Mouse (Mus musculus): Measurements from ENCODE around the gene Dennd4c. TPM values are rescaled to one million over a fixed set of nuclear protein-coding genes. Genes with fewer than 3 reads are reported as not detected.

Dennd4c gene
- polyA plus RNA-seq, 1 experiment from 2014 or later = 3.2 TPM

GRCm38 (mm10) chr4:86717176-86717575, 31.2 kb upstream of the Dennd4c start:
- WGBS = 81% methylated on average over 1 of the region's 1 CpGs
- Histone ChIP-seq H3K27me3 (replicated peaks; ENCODE audit: control insufficient read depth, insufficient read depth, low read length) (no peaks in the 10 kb centered on the region), H3K27ac (ENCODE audit: low read depth, low read length) (no peak overlapping the region), H3K4me2 (ENCODE audit: low read length) (no peak overlapping the region), H3K36me3 (ENCODE audit: control insufficient read depth, insufficient read depth, low read length) (no peaks in the 10 kb centered on the region), H3K4me3 (ENCODE audit: low read length) (no peak overlapping the region), H3K9ac (ENCODE audit: low read depth, low read length) (no peak overlapping the region), H3K4me1 (ENCODE audit: control insufficient read depth, insufficient read depth, low read depth, low read length) (no peaks in the 10 kb centered on the region), H3K9me3 (ENCODE audit: control insufficient read depth, low read length) (no peaks in the 10 kb centered on the region)
- no peak for ATAC-seq

- Histone ChIP-seq H3K4me3 (ENCODE audit: low read length) (no peak overlapping the region), H3K9me3 (ENCODE audit: control insufficient read depth, low read length) (no peaks in the 10 kb centered on the region), H3K4me2 (ENCODE audit: low read length) (no peak overlapping the region), H3K9ac (ENCODE audit: low read depth, low read length) (no peak overlapping the region), H3K4me1 (ENCODE audit: control insufficient read depth, insufficient read depth, low read depth, low read length) (no peaks in the 10 kb centered on the region), H3K27me3 (replicated peaks; ENCODE audit: control insufficient read depth, insufficient read depth, low read length) (no peaks in the 10 kb centered on the region), H3K36me3 (ENCODE audit: control insufficient read depth, insufficient read depth, low read length) (no peaks in the 10 kb centered on the region), H3K27ac (ENCODE audit: low read depth, low read length) (no peak overlapping the region)
- WGBS = 83% methylated on average over 4 of the region's 4 CpGs
- ATAC-seq = no peak
These were observed 29.3 kb upstream of the Dennd4c start for GRCm38 (mm10) chr4:86718878-86719577.

GRCm38 (mm10) chr4:86721856-86722358, 26.4 kb upstream of the Dennd4c start:
- no peaks in the 10 kb centered on the region for H3K4me1 ChIP-seq (ENCODE audit: control insufficient read depth, insufficient read depth, low read depth, low read length)
- ATAC-seq = no peak
- no peaks in the 10 kb centered on the region for H3K9me3 ChIP-seq (ENCODE audit: control insufficient read depth, low read length)
- H3K36me3 ChIP-seq (ENCODE audit: control insufficient read depth, insufficient read depth, low read length) = no peaks in the 10 kb centered on the region
- no peak overlapping the region for H3K27ac ChIP-seq (ENCODE audit: low read depth, low read length)
- no peak overlapping the region for H3K4me3 ChIP-seq (ENCODE audit: low read length)
- WGBS = 81% methylated on average over 8 of the region's 8 CpGs
- H3K4me2 ChIP-seq (ENCODE audit: low read length) = no peak overlapping the region
- no peaks in the 10 kb centered on the region for H3K27me3 ChIP-seq (replicated peaks; ENCODE audit: control insufficient read depth, insufficient read depth, low read length)
- no peak overlapping the region for H3K9ac ChIP-seq (ENCODE audit: low read depth, low read length)

GRCm38 (mm10) chr4:86725175-86725574, 23.2 kb upstream of the Dennd4c start:
- Histone ChIP-seq H3K9me3 (ENCODE audit: control insufficient read depth, low read length) (no peaks in the 10 kb centered on the region), H3K27me3 (replicated peaks; ENCODE audit: control insufficient read depth, insufficient read depth, low read length) (no peaks in the 10 kb centered on the region), H3K9ac (ENCODE audit: low read depth, low read length) (no peak overlapping the region), H3K27ac (ENCODE audit: low read depth, low read length) (no peak overlapping the region), H3K4me3 (ENCODE audit: low read length) (no peak overlapping the region), H3K36me3 (ENCODE audit: control insufficient read depth, insufficient read depth, low read length) (no peaks in the 10 kb centered on the region), H3K4me1 (ENCODE audit: control insufficient read depth, insufficient read depth, low read depth, low read length) (no peaks in the 10 kb centered on the region), H3K4me2 (ENCODE audit: low read length) (no peak overlapping the region)
- no peak for ATAC-seq
- WGBS = 82% methylated on average over 4 of the region's 4 CpGs

- no peaks in the 10 kb centered on the region for H3K9me3 ChIP-seq (ENCODE audit: control insufficient read depth, low read length)
- ATAC-seq = no peak
- H3K9ac ChIP-seq (ENCODE audit: low read depth, low read length) = no peak overlapping the region
- H3K4me2 ChIP-seq (ENCODE audit: low read length) = no peak overlapping the region
- 89% methylated on average over 5 of the region's 5 CpGs for WGBS
- no peaks in the 10 kb centered on the region for H3K27me3 ChIP-seq (replicated peaks; ENCODE audit: control insufficient read depth, insufficient read depth, low read length)
- H3K4me1 ChIP-seq (ENCODE audit: control insufficient read depth, insufficient read depth, low read depth, low read length) = no peaks in the 10 kb centered on the region
- H3K36me3 ChIP-seq (ENCODE audit: control insufficient read depth, insufficient read depth, low read length) = no peaks in the 10 kb centered on the region
- H3K4me3 ChIP-seq (ENCODE audit: low read length) = no peak overlapping the region
- no peak overlapping the region for H3K27ac ChIP-seq (ENCODE audit: low read depth, low read length)
These were observed 22.2 kb upstream of the Dennd4c start for GRCm38 (mm10) chr4:86726141-86726540.

GRCm38 (mm10) chr4:86729829-86730228, 18.5 kb upstream of the Dennd4c start:
- no peaks in the 10 kb centered on the region for H3K4me1 ChIP-seq (ENCODE audit: control insufficient read depth, insufficient read depth, low read depth, low read length)
- no peak overlapping the region for H3K4me3 ChIP-seq (ENCODE audit: low read length)
- H3K9ac ChIP-seq (ENCODE audit: low read depth, low read length) = no peak overlapping the region
- ATAC-seq = no peak
- no peak overlapping the region for H3K4me2 ChIP-seq (ENCODE audit: low read length)
- H3K9me3 ChIP-seq (ENCODE audit: control insufficient read depth, low read length) = no peaks in the 10 kb centered on the region
- H3K27me3 ChIP-seq (replicated peaks; ENCODE audit: control insufficient read depth, insufficient read depth, low read length) = no peaks in the 10 kb centered on the region
- no peaks in the 10 kb centered on the region for H3K36me3 ChIP-seq (ENCODE audit: control insufficient read depth, insufficient read depth, low read length)
- H3K27ac ChIP-seq (ENCODE audit: low read depth, low read length) = no peak overlapping the region
- WGBS = 86% methylated on average over 6 of the region's 6 CpGs

- H3K36me3 ChIP-seq (ENCODE audit: control insufficient read depth, insufficient read depth, low read length) = no peaks in the 10 kb centered on the region
- ATAC-seq = no peak
- H3K9me3 ChIP-seq (ENCODE audit: control insufficient read depth, low read length) = no peaks in the 10 kb centered on the region
- no peaks in the 10 kb centered on the region for H3K4me1 ChIP-seq (ENCODE audit: control insufficient read depth, insufficient read depth, low read depth, low read length)
- no peak overlapping the region for H3K27ac ChIP-seq (ENCODE audit: low read depth, low read length)
- no peak overlapping the region for H3K9ac ChIP-seq (ENCODE audit: low read depth, low read length)
- no peak overlapping the region for H3K4me3 ChIP-seq (ENCODE audit: low read length)
- 93% methylated on average over 19 of the region's 19 CpGs for WGBS
- H3K27me3 ChIP-seq (replicated peaks; ENCODE audit: control insufficient read depth, insufficient read depth, low read length) = no peaks in the 10 kb centered on the region
- no peak overlapping the region for H3K4me2 ChIP-seq (ENCODE audit: low read length)
These were observed 14.1 kb upstream of the Dennd4c start for GRCm38 (mm10) chr4:86734088-86734841.

GRCm38 (mm10) chr4:86739308-86739993, 8.9 kb upstream of the Dennd4c start:
- no peak overlapping the region for H3K27ac ChIP-seq (ENCODE audit: low read depth, low read length)
- H3K4me2 ChIP-seq (ENCODE audit: low read length) = no peak overlapping the region
- WGBS = 87% methylated on average over 5 of the region's 5 CpGs
- H3K4me3 ChIP-seq (ENCODE audit: low read length) = no peak overlapping the region
- ATAC-seq = no peak
- H3K36me3 ChIP-seq (ENCODE audit: control insufficient read depth, insufficient read depth, low read length) = no peaks in the 10 kb centered on the region
- peaks cover 4% of the 10 kb centered on the region for H3K9me3 ChIP-seq (ENCODE audit: control insufficient read depth, low read length)
- no peak overlapping the region for H3K9ac ChIP-seq (ENCODE audit: low read depth, low read length)
- no peaks in the 10 kb centered on the region for H3K4me1 ChIP-seq (ENCODE audit: control insufficient read depth, insufficient read depth, low read depth, low read length)
- no peaks in the 10 kb centered on the region for H3K27me3 ChIP-seq (replicated peaks; ENCODE audit: control insufficient read depth, insufficient read depth, low read length)

GRCm38 (mm10) chr4:86749361-86749841, 1.0 kb downstream of the Dennd4c start:
- Histone ChIP-seq H3K4me3 (ENCODE audit: low read length) (peak overlapping the region; percentile 100), H3K9ac (ENCODE audit: low read depth, low read length) (peak overlapping the region; percentile 99), H3K4me2 (ENCODE audit: low read length) (peak overlapping the region; percentile 94), H3K27ac (ENCODE audit: low read depth, low read length) (no peak overlapping the region; the same call in 1 of the 2 replicates), H3K27me3 (replicated peaks; ENCODE audit: control insufficient read depth, insufficient read depth, low read length) (no peaks in the 10 kb centered on the region), H3K9me3 (ENCODE audit: control insufficient read depth, low read length) (no peaks in the 10 kb centered on the region), H3K36me3 (ENCODE audit: control insufficient read depth, insufficient read depth, low read length) (no peaks in the 10 kb centered on the region), H3K4me1 (ENCODE audit: control insufficient read depth, insufficient read depth, low read depth, low read length) (peaks cover 15% of the 10 kb centered on the region)
- peak; percentile 22 for ATAC-seq
- 1% methylated on average over 13 of the region's 13 CpGs for WGBS
